In the genomic region with DNA sequence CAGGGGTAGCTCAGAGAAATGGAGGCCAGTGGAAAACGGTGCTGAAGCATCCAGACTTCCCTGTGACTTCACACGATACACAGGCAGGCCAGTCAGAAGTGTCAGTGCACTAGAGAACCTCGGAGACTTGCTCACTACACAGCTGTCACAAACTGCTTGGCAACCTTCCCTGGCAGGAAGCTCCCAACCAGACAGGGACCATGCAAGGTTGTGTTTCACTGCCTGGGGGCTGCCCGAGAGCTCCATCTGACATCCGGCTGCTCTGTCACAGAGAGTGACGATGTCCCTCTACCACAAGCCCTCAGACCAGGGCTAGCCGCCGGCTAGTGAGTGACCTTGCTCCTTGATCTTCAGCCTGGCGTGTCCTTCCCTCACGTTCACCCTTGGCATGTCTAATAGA, we compare ENCODE assay signal across 12 mouse cellular contexts.
DNase-seq lines count a peak whose midpoint lies in the region; ATAC-seq lines count a peak whose summit lies in the region.
"Had no signal": no experiment of that assay in that cellular context is flagged by ENCODE, and none has a peak within 500 bp of the region (broad histone marks: within the 10 kb centered on the region; RNA-seq: fewer than 3 reads in every experiment).

No protein-coding gene starts in this region.

- DNase-seq in heart, adult 11 months, result peak; percentile 94
- no peak for DNase-seq in lung, adult 18-20 months
- peak; percentile 76 for DNase-seq in gastrocnemius, postnatal 14 days
- DNase-seq in lung, postnatal 10 days, result peak; percentile 70
- DNase-seq in thymus, postnatal 36 days, result no peak

- H3K9me3 ChIP-seq in heart, embryonic 11.5 days (replicated peaks; ENCODE audit: control insufficient read depth, low read length), result 0 out of 2 replicates have a peak, but pooled peaks cover 1% of the 10 kb centered on the region
- no peaks in the 10 kb centered on the region for H3K9me3 ChIP-seq in lung, embryonic 15.5 days
- H3K9me3 ChIP-seq: forebrain, embryonic 10.5 days; heart, embryonic 15.5 days had no signal

- H3K4me1 ChIP-seq in heart, embryonic 11.5 days (ENCODE audit: control insufficient read depth, insufficient read depth, low read length), result no peaks in the 10 kb centered on the region
- H3K4me1 ChIP-seq in lung, embryonic 15.5 days, result peaks cover 3% of the 10 kb centered on the region; the same call in 1 of the 2 replicates
- H3K4me1 ChIP-seq: forebrain, embryonic 10.5 days had no signal

- H3K27ac ChIP-seq in heart, embryonic 11.5 days (ENCODE audit: low read depth, low read length), result no peak overlapping the region
- H3K27ac ChIP-seq in lung, embryonic 15.5 days, result no peak overlapping the region
- H3K27ac ChIP-seq: forebrain, embryonic 10.5 days; heart, embryonic 15.5 days; kidney, postnatal 0 days had no signal

- H3K27me3 ChIP-seq in heart, embryonic 11.5 days (ENCODE audit: control insufficient read depth, insufficient read depth, low read length), result no peaks in the 10 kb centered on the region
- H3K27me3 ChIP-seq in lung, embryonic 15.5 days, result no peaks in the 10 kb centered on the region
- H3K27me3 ChIP-seq: heart, embryonic 15.5 days; Patski had no signal

- no peaks in the 10 kb centered on the region for H3K36me3 ChIP-seq in heart, embryonic 11.5 days (ENCODE audit: control insufficient read depth, insufficient read depth, low read length)
- no peaks in the 10 kb centered on the region for H3K36me3 ChIP-seq in lung, embryonic 15.5 days
- H3K36me3 ChIP-seq: forebrain, embryonic 10.5 days; heart, embryonic 15.5 days had no signal

- no peak overlapping the region for H3K4me3 ChIP-seq in heart, embryonic 11.5 days (ENCODE audit: low read depth, low read length)
- no peak overlapping the region for H3K4me3 ChIP-seq in lung, embryonic 15.5 days
- H3K4me3 ChIP-seq: forebrain, embryonic 10.5 days; heart, embryonic 15.5 days had no signal

- H3K4me2 ChIP-seq in heart, embryonic 11.5 days, result no peak overlapping the region
- H3K4me2 ChIP-seq in lung, embryonic 15.5 days, result no peak overlapping the region
- H3K4me2 ChIP-seq: heart, embryonic 15.5 days had no signal

- WGBS in heart, embryonic 11.5 days (ENCODE audit: insufficient replicate concordance), result 65% methylated on average over 10 of the region's 10 CpGs
- 52% methylated on average over 10 of the region's 10 CpGs for WGBS in lung, embryonic 15.5 days

- no peak overlapping the region for H3K9ac ChIP-seq in heart, embryonic 11.5 days (ENCODE audit: low read depth, low read length)
- no peak overlapping the region for H3K9ac ChIP-seq in lung, embryonic 15.5 days
- H3K9ac ChIP-seq: heart, embryonic 15.5 days had no signal

- intact Hi-C loops in gastrocnemius, postnatal 14 days (cut with DNase I; ENCODE audit: low total_unique reads), result no loop called here

- ATAC-seq in heart, embryonic 11.5 days (replicated peaks; ENCODE audit: insufficient number of reproducible peaks, low FRiP score, low TSS enrichment), result no peak
- ATAC-seq in lung, embryonic 15.5 days (ENCODE audit: borderline replicate concordance, extremely low read depth, low FRiP score, low TSS enrichment), result 0 out of 2 replicates have a peak, but pooled peaks have one; percentile 31
- no peak for ATAC-seq in erythroblast, adult 5-6 weeks (replicated peaks; ENCODE audit: low FRiP score, poor library complexity, severe bottlenecking)
- ATAC-seq: Patski had no signal

Comparison
In these comparisons a context has a peak if more than half of its experiments do, and no peak if none do; other contexts are left out.
1. DNase-seq: peak in heart, adult 11 months (single experiment), gastrocnemius, postnatal 14 days (single experiment) and lung, postnatal 10 days (single experiment); none in lung, adult 18-20 months (0 of 2) and thymus, postnatal 36 days (0 of 2).